Mouse (Mus musculus) liver, embryonic 15.5 days (tissue): ENCODE data around the gene Ing3. TPM values are rescaled to one million over a fixed set of nuclear protein-coding genes. Genes with fewer than 3 reads are reported as not detected.

Source experiments
- ATAC-seq: fragments of 200-750 bp; cut with Nextera tagmentation; 2 replicates; pipeline ENCODE4 v1.8.0; 2017; ENCODE audit warnings: moderate number of reproducible peaks, mild to moderate bottlenecking, moderate library complexity; ENCODE audit not compliant: insufficient read depth
- H3K27ac ChIP-seq: fragments of 300-500 bp; sonication (generic); replicated peaks from 2 replicates; pipeline ENCODE4 v1.5.1; 2015; ENCODE audit warnings: mild to moderate bottlenecking, inconsistent platforms
- H3K27me3 ChIP-seq: fragments of 300-500 bp; sonication (generic); 2 replicates; pipeline ENCODE4 v1.6.1; 2015; ENCODE audit warnings: mild to moderate bottlenecking, inconsistent platforms
- H3K36me3 ChIP-seq: fragments of 300-500 bp; sonication (generic); replicated peaks from 2 replicates; pipeline ENCODE4 v1.6.1; 2015; ENCODE audit warnings: moderate library complexity, mild to moderate bottlenecking, inconsistent platforms
- H3K4me1 ChIP-seq: fragments of 300-500 bp; sonication (generic); replicated peaks from 2 replicates; pipeline ENCODE4 v1.6.1; 2015; ENCODE audit warnings: inconsistent platforms
- H3K4me2 ChIP-seq: fragments of 300-500 bp; sonication (generic); 2 replicates; pipeline ENCODE4 v1.6.1; 2015; ENCODE audit warnings: moderate library complexity, mild to moderate bottlenecking, inconsistent platforms
- H3K4me3 ChIP-seq: fragments of 300-500 bp; sonication (generic); replicated peaks from 2 replicates; pipeline ENCODE4 v1.5.1; 2015; ENCODE audit warnings: mild to moderate bottlenecking, inconsistent platforms
- H3K9ac ChIP-seq: fragments of 300-500 bp; sonication (generic); 2 replicates; pipeline ENCODE4 v1.6.1; 2015; ENCODE audit warnings: moderate library complexity, mild to moderate bottlenecking, inconsistent platforms
- H3K9me3 ChIP-seq: fragments of 300-500 bp; sonication (generic); replicated peaks from 2 replicates; pipeline ENCODE4 v1.6.1; 2016; ENCODE audit warnings: inconsistent platforms
- WGBS: fragments of 180-500 bp; shearing (Covaris S2); methylation state at CpG from one replicate; pipeline ENCODE4 v1.1.7; 2015; ENCODE audit warnings: mixed read lengths; ENCODE audit not compliant: insufficient replicate concordance; 5-methylcytosine and 5-hydroxymethylcytosine counted together
- polyA plus RNA-seq: library from polyadenylated mRNA; unstranded; fragments of >200 nt; fragmentation: Nextera tagmentation; extraction: Ambion mirVana; gene quantifications from 2 replicates; pipeline ENCODE4 v1.2.1, GENCODE M21; 2015

Gene Ing3
- polyA plus RNA-seq, 1 experiment from 2014 or later, result 16.7 TPM

DNA sequence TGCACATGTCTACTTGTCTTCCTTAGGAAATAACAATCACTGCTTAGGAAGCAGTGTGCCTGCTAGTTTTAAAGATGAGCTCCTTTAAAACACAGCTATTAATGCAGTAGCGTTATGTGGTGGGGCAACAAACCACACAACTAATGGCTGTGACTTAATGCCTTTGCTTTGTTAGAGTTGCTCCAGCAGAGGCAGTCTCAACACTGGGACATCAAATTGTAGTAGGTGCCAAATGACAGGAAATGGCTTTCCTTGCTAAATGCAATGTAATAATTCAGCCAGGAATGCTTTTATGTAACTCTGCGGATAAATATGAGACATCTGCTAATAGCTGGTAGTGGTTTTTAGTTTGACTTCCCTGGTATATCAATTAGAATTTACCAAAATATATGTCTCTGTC lies 28.2 kb downstream of the Ing3 start:
- Histone ChIP-seq H3K27ac (no peak overlapping the region), H3K4me1 (no peaks in the 10 kb centered on the region), H3K4me3 (no peak overlapping the region), H3K4me2 (no peak overlapping the region), H3K9ac (no peak overlapping the region), H3K9me3 (no peaks in the 10 kb centered on the region), H3K27me3 (no peaks in the 10 kb centered on the region), H3K36me3 (peaks cover 14% of the 10 kb centered on the region)
- ATAC-seq, result no peak
- 71% methylated on average over 2 of the region's 2 CpGs for WGBS

DNA sequence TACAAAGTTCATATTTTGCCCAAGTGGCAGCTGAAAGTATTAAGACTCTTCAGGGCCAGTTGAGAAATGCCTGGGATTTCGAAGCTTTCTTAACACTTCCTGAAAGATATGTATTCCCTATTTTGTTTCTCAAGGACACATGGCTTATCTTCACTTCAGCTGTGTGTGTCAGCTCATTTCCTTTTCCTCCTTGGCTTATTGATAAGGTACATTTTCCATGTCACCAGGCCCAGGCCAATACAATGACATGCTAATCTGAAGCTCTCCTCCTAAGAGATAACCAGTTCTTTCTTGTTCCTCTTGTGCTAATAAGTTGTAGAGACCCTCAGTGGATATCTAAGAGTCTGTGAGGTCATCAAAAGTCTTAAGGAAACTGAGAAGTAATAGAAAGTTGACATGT lies 31.7 kb downstream of the Ing3 start:
- ATAC-seq, result no peak
- Histone ChIP-seq H3K9me3 (no peaks in the 10 kb centered on the region), H3K36me3 (no peaks in the 10 kb centered on the region), H3K27me3 (peaks cover 17% of the 10 kb centered on the region), H3K4me2 (no peak overlapping the region), H3K9ac (no peak overlapping the region), H3K4me1 (no peaks in the 10 kb centered on the region), H3K4me3 (no peak overlapping the region), H3K27ac (no peak overlapping the region)
- WGBS, result 25% methylated on average over 1 of the region's 1 CpGs

DNA sequence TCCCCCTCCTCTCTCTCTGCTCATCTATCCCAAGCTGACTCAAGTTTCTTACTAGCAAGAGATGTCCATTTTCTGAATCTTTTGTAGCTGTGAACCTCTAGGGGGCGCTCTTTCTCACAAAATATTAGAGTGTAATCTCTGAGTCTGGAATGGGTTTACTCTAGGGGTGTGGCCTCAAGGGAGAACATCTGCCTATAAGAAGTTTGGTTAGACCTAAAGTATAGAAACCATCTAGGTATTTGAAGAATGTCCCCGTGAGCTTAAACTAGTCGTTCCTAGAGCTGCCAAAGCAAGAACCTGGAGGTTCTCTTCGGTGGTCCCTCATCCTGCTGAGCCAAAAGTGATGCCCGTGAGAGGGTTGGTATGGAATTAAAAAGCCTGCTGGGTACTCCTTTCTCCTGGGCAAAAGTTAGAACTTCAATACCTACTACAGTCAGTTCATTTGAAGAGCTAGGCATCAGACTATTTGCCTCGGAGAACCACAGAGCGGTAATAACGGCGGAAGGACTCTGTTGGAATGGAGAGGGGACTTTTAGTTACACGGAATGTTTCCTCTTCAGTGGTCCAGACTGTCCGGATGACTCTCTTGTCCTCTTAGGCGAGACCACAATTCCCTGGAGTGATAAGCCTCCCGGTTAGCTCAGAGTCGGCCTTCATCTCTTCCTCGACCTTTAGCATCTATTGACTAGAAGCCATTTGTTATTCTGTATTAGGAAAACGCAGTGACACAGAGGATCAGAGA lies 35.8 kb downstream of the Ing3 start:
- Histone ChIP-seq H3K9ac (no peak overlapping the region), H3K27ac (peak overlapping the region; percentile 53), H3K36me3 (no peaks in the 10 kb centered on the region), H3K27me3 (peaks cover 41% of the 10 kb centered on the region), H3K4me3 (peak overlapping the region; percentile 45), H3K4me2 (peak overlapping the region; percentile 63), H3K4me1 (no peaks in the 10 kb centered on the region), H3K9me3 (no peaks in the 10 kb centered on the region)
- WGBS, result 8% methylated on average over 16 of the region's 16 CpGs
- ATAC-seq, result peak; percentile 51; the same call in 1 of the 2 replicates

- 1% methylated on average over 38 of the region's 38 CpGs for WGBS
- no peaks in the 10 kb centered on the region for H3K36me3 ChIP-seq
- peak within 1 kb of the TSS; percentile 63 for H3K4me2 ChIP-seq
- no peaks in the 10 kb centered on the region for H3K4me1 ChIP-seq
- H3K27ac ChIP-seq, result peak within 1 kb of the TSS; percentile 53
- H3K4me3 ChIP-seq, result peak within 1 kb of the TSS; percentile 45
- no peaks in the 10 kb centered on the region for H3K9me3 ChIP-seq
- H3K27me3 ChIP-seq, result peaks cover 41% of the 10 kb centered on the region
- peak within 1 kb of the TSS; percentile 10; the same call in 1 of the 2 replicates for H3K9ac ChIP-seq
- ATAC-seq, result peak; percentile 60; the same call in 1 of the 2 replicates
Measured at GRCm38 (mm10) chr6:21985732-21986540, 36.6 kb downstream of the Ing3 start, which contains the start of gene Cped1. TSS of gene Cped1 (plus strand) at chr6:21985916.

DNA sequence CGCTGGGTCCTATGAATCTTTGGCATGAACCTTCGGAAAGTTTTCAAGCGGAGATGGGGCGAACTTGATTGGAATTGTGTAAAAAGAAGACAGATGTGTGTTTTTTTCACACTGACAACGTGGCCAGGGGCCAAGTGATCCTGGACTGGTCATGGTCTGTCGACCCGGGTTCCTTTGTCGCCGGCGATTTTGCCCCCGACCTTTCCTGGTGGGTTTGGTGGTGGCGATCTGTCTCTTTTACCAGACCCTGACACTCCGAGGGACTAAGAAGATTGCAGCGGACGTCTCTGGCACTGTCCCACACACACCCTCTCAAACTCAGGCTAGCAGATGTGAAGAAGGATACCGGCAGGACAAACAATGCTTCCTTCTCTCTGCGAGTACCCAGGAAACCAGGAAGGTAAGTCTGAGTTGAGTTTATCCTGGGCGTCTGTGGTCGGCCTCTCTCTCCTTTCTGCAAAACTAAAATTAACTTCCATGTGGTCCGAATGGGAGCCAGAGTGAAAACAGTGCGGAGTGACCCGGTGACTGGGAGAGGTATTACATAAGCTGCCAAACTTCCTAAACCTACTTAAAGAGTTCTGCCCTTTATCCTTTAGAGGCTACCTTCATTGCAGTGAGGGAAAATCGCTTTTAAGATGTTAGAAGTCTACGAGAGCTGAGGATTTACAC lies 37.4 kb downstream of the Ing3 start:
- Histone ChIP-seq H3K4me2 (peak overlapping the region; percentile 63), H3K27me3 (peaks cover 41% of the 10 kb centered on the region), H3K36me3 (no peaks in the 10 kb centered on the region), H3K9me3 (no peaks in the 10 kb centered on the region), H3K9ac (peak overlapping the region; percentile 10; the same call in 1 of the 2 replicates), H3K27ac (no peak overlapping the region), H3K4me3 (peak overlapping the region; percentile 45), H3K4me1 (no peaks in the 10 kb centered on the region)
- 11% methylated on average over 24 of the region's 24 CpGs for WGBS
- no peak for ATAC-seq

DNA sequence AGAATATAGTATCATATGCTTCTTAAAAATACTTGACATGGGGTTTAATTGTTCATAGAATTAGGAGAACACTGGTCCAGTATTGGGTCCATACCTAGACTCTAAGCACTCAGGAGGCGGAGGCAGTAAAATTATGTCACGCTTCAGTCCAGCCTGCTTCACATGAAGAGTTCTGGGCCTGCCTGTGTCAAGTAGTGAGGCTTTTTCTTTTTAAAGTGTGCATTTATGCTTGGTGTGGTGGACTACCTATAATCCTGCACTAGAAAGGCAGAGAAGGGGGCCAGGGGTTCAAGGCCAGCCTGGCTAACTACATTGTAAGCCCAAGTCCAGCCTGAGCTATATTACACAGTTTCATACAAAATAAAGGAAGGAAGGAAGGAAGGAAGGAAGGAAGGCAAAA lies 38.2 kb downstream of the Ing3 start:
- Histone ChIP-seq H3K9ac (no peak overlapping the region), H3K27ac (no peak overlapping the region), H3K4me1 (no peaks in the 10 kb centered on the region), H3K4me3 (peak overlapping the region; percentile 45; the same call in 1 of the 2 replicates), H3K4me2 (peak overlapping the region; percentile 63), H3K9me3 (no peaks in the 10 kb centered on the region), H3K36me3 (no peaks in the 10 kb centered on the region), H3K27me3 (peaks cover 41% of the 10 kb centered on the region)
- ATAC-seq, result no peak
- WGBS, result 63% methylated on average over 2 of the region's 2 CpGs

- no peak overlapping the region for H3K4me3 ChIP-seq
- H3K4me1 ChIP-seq, result no peaks in the 10 kb centered on the region
- 61% methylated on average over 5 of the region's 5 CpGs for whole genome bisulfite sequencing
- H3K4me2 ChIP-seq, result peak overlapping the region; percentile 10; the same call in 1 of the 2 replicates
- no peak overlapping the region for H3K9ac ChIP-seq
- no peak overlapping the region for H3K27ac ChIP-seq
- ATAC-seq, result no peak
- H3K9me3 ChIP-seq, result no peaks in the 10 kb centered on the region
- H3K27me3 ChIP-seq, result peaks cover 41% of the 10 kb centered on the region
- H3K36me3 ChIP-seq, result no peaks in the 10 kb centered on the region
Measured at GRCm38 (mm10) chr6:21988296-21988695, 38.9 kb downstream of the Ing3 start.

DNA sequence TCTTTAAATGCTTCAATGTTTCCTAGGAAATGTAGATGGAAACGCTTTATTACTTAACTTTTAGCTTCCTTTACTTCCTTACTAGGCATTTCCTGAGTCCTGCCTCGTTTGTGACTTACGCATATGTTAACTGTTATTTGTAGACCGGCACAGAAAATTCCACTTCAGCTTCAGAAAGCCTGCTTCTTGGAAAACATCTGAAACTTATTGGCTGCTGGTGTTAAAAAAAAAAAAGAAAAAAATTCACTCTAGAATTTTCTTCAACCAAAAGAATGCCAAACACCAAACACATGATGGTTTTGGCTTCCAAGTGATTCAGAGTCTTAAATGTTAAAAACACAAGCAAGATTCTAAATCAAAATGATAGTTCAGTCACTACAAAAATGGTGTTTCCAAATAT lies 39.7 kb downstream of the Ing3 start:
- Histone ChIP-seq H3K36me3 (no peaks in the 10 kb centered on the region), H3K4me3 (no peak overlapping the region), H3K4me2 (no peak overlapping the region), H3K4me1 (no peaks in the 10 kb centered on the region), H3K9ac (no peak overlapping the region), H3K9me3 (no peaks in the 10 kb centered on the region), H3K27me3 (peaks cover 37% of the 10 kb centered on the region), H3K27ac (no peak overlapping the region)
- WGBS, result 58% methylated on average over 4 of the region's 4 CpGs
- no peak for ATAC-seq

- H3K4me3 ChIP-seq, result no peak overlapping the region
- no peak overlapping the region for H3K4me2 ChIP-seq
- no peaks in the 10 kb centered on the region for H3K9me3 ChIP-seq
- no peak overlapping the region for H3K27ac ChIP-seq
- no peaks in the 10 kb centered on the region for H3K4me1 ChIP-seq
- WGBS, result 60% methylated on average over 9 of the region's 9 CpGs
- no peak for ATAC-seq
- H3K9ac ChIP-seq, result no peak overlapping the region
- peaks cover 30% of the 10 kb centered on the region for H3K27me3 ChIP-seq
- no peaks in the 10 kb centered on the region for H3K36me3 ChIP-seq
Measured at GRCm38 (mm10) chr6:21990181-21991135, 41.1 kb downstream of the Ing3 start.

- H3K27ac ChIP-seq, result no peak overlapping the region
- H3K4me3 ChIP-seq, result no peak overlapping the region
- H3K36me3 ChIP-seq, result no peaks in the 10 kb centered on the region
- no peaks in the 10 kb centered on the region for H3K4me1 ChIP-seq
- ATAC-seq, result no peak
- WGBS, result 69% methylated on average over 4 of the region's 4 CpGs
- H3K9ac ChIP-seq, result no peak overlapping the region
- peaks cover 23% of the 10 kb centered on the region for H3K27me3 ChIP-seq
- no peaks in the 10 kb centered on the region for H3K9me3 ChIP-seq
- no peak overlapping the region for H3K4me2 ChIP-seq
Measured at GRCm38 (mm10) chr6:21991151-21991550, 41.8 kb downstream of the Ing3 start.
